Mouse (Mus musculus) cerebellum, adult 2 months (tissue): ENCODE results near the gene Olfr222.

Experiments used
- CTCF ChIP-seq: fragments of 200-500 bp; IDR thresholded peaks from 2 replicates; pipeline ENCODE4 v1.5.1; 2011; ENCODE audit warnings: low read depth, mild to moderate bottlenecking, control low read depth, low read length, moderate library complexity, borderline replicate concordance; ENCODE audit not compliant: insufficient read depth
- POLR2A ChIP-seq: fragments of 200-500 bp; IDR thresholded peaks from 2 replicates; pipeline ENCODE4 v1.6.1; 2011; ENCODE audit warnings: low read length, control low read depth, borderline replicate concordance; ENCODE audit not compliant: insufficient read depth

DNA sequence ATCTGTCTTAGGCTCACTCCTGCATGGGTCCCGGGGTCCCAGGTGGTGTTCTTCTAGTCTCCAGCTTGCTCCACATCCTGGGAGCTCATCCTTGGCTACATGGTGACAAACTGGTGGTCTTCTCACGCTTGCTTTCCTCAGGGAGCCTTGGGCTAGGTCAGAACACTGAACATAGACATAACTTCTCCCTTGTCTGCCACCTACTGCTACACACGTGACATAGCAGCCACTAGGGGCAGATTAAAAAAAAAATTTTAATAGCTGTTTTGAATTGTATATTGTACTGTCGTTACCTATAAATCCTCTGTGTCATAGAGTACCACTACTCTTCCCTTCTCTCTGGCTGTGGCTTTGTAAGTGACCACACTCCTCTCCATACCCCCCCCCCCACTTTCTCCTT, 20.1 kb upstream of the Olfr222 start:
- TF ChIP-seq POLR2A = no peak
- 0 out of 2 replicates have a peak, but pooled peaks have one; percentile 20 for TF ChIP-seq CTCF
